ENCODE assay signal across 10 mouse cellular contexts in the genomic region with DNA sequence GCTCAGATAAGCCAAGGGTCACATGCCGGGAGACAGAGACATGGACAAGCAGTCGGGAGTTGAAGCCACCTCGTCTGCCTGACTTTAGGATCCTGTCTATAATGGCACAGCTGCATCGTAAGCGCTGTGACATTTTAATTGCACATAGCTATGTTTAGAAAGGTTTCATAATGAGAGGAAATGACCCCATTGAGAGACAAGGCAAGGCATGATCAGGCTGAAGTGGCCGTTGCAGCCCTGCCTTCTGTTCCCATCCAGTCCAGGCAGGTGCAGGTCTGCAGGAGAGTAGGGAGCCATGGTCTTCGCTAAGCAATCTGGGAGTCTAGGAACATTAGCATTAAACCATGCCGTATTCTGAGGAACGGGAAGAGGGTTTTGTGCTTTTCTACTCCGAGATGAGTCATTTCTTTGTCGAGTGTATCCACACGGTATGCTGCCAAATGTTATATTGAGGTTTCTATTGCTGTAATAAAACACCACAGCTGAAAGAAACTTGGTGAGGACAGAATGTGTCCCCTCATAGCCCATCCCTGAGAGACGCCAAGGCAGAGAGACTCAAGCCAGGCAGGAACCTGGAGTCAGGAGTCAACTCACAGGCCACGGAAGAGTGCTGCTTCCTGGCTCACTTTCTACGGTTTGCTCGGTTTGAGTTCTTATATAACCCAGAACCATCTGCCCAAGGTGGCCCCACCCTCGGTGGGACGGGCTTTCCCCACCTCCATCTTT. TPM values are rescaled to one million over a fixed set of nuclear protein-coding genes. Genes with fewer than 3 reads are reported as not detected.
DNase-seq lines count a peak whose midpoint lies in the region.
"Had no signal": no experiment of that assay in that cellular context is flagged by ENCODE, and none has a peak within 500 bp of the region (broad histone marks: within the 10 kb centered on the region; RNA-seq: fewer than 3 reads in every experiment).

No protein-coding gene starts in this region.

- H3K79me2 ChIP-seq in macrophage (ENCODE audit: inconsistent target): no peaks in the 10 kb centered on the region

- peaks cover 28% of the 10 kb centered on the region for H3K4me1 ChIP-seq in embryonic facial prominence, embryonic 10.5 days

- no peak overlapping the region for H3K27ac ChIP-seq in embryonic facial prominence, embryonic 10.5 days (replicated peaks)
- peak overlapping the region; percentile 55 for H3K27ac ChIP-seq in macrophage
- H3K27ac ChIP-seq: embryonic facial prominence, embryonic 15.5 days had no signal

- DNase-seq in kidney, adult 11 months: peak; percentile 17
- DNase-seq in kidney, postnatal 14 days: no peak
- peak; percentile 75 for DNase-seq in A20 (ENCODE audit: low read depth, low spot score)
- no peak for DNase-seq in embryonic facial prominence, embryonic 10.5 days (ENCODE audit: low spot score)
- no peak for DNase-seq in gastrocnemius, postnatal 4 days (ENCODE audit: low spot score in 2 of 2)
- DNase-seq in adrenal gland, postnatal 25 days: no peak
- no peak for DNase-seq in ovary, postnatal 36 days (ENCODE audit: low spot score)

- H3K9me3 ChIP-seq in embryonic facial prominence, embryonic 10.5 days: no peaks in the 10 kb centered on the region
- H3K9me3 ChIP-seq: embryonic facial prominence, embryonic 15.5 days had no signal

- 72% methylated on average over 18 of the region's 18 CpGs for WGBS in embryonic facial prominence, embryonic 10.5 days
- 5% methylated on average over 18 of the region's 18 CpGs for WGBS in macrophage (ENCODE audit: missing documents)

- no peaks in the 10 kb centered on the region for H3K36me3 ChIP-seq in embryonic facial prominence, embryonic 10.5 days (replicated peaks)
- no peaks in the 10 kb centered on the region for H3K36me3 ChIP-seq in macrophage (ENCODE audit: inconsistent target)
- H3K36me3 ChIP-seq: embryonic facial prominence, embryonic 15.5 days had no signal

- peak overlapping the region; percentile 18; the same call in 1 of the 2 replicates for H3K4me3 ChIP-seq in embryonic facial prominence, embryonic 10.5 days
- H3K4me3 ChIP-seq in macrophage (ENCODE audit: inconsistent target): peak overlapping the region; percentile 4; the same call in 1 of the 2 replicates
- H3K4me3 ChIP-seq: embryonic facial prominence, embryonic 15.5 days had no signal

- peaks cover 8% of the 10 kb centered on the region for H3K27me3 ChIP-seq in embryonic facial prominence, embryonic 10.5 days (replicated peaks; ENCODE audit: low read depth, poor library complexity, severe bottlenecking)

RNA-seq across cellular contexts. Expression of a gene that starts 30.3 kb away (rescaled TPM):
- 0.09 and 0.13 TPM in 2 replicates for polyA plus RNA-seq in embryonic facial prominence, embryonic 10.5 days (2016; fragmentation: Nextera tagmentation; extraction: Ambion mirVana)
- not detected for total RNA-seq in macrophage (2018; cell fraction: chromatin; rRNA removed)
- total RNA-seq in macrophage (2018; cell fraction: cytosol; rRNA removed): not detected
- total RNA-seq in macrophage (2018; cell fraction: nucleus; rRNA removed): not detected
- polyA plus RNA-seq in macrophage (2018): not detected in 3 replicates
- total RNA-seq in gastrocnemius, postnatal 4 days (2021): under 1 TPM; 0.10 to 0.20 TPM
- total RNA-seq in adrenal gland, postnatal 25 days (2021): 0.15 and 0.19 TPM in 2 replicates
- total RNA-seq: neutrophil, adult 5-6 weeks had no signal

Comparison
In these comparisons a context has a peak if more than half of its experiments do, and no peak if none do; other contexts are left out.
1. DNase-seq: peak in kidney, adult 11 months (single experiment) and A20 (single experiment); none in kidney, postnatal 14 days (single experiment), embryonic facial prominence, embryonic 10.5 days (single experiment), gastrocnemius, postnatal 4 days (0 of 2), adrenal gland, postnatal 25 days (single experiment) and ovary, postnatal 36 days (single experiment).